Mouse (Mus musculus): ENCODE data around the gene Mapkap1. TPM values are rescaled to one million over a fixed set of nuclear protein-coding genes. Genes with fewer than 3 reads are reported as not detected.

The Mapkap1 gene
- polyA plus RNA-seq, 2 experiments = 61.1 to 110 TPM

- under 1% methylated on average over 40 of the region's 42 CpGs for WGBS
- no peak for ATAC-seq (ENCODE audit: low FRiP score, low read depth)
- H3K4me2 ChIP-seq (replicated peaks; ENCODE audit: low read depth, low read length, severe bottlenecking) = peak overlapping the region; percentile 89
- H3K27ac ChIP-seq (replicated peaks; ENCODE audit: low read depth, low read length) = peak overlapping the region; percentile 93; the same call in 1 of the 2 replicates
- H3K4me1 ChIP-seq (ENCODE audit: control insufficient read depth, insufficient read depth, low read length) = peaks cover 12% of the 10 kb centered on the region
- no peaks in the 10 kb centered on the region for H3K9me3 ChIP-seq (ENCODE audit: control insufficient read depth, low read length)
- no peak for TF ChIP-seq POLR2A (IDR thresholded peaks at IDR 0.05; ENCODE audit: borderline replicate concordance, extremely low read depth, insufficient read depth, insufficient read length)
- H3K9ac ChIP-seq (ENCODE audit: low read depth, low read length, severe bottlenecking) = peak overlapping the region; percentile 91
- peaks cover 4% of the 10 kb centered on the region; the same call in 1 of the 2 replicates for H3K27me3 ChIP-seq (ENCODE audit: control insufficient read depth, insufficient read depth, low read length)
- no peaks in the 10 kb centered on the region for H3K36me3 ChIP-seq (ENCODE audit: control insufficient read depth, insufficient read depth, low read length)
- peak overlapping the region; percentile 87 for H3K4me3 ChIP-seq (replicated peaks; ENCODE audit: low read length)
- DNase-seq (ENCODE audit: low spot score) = peak; percentile 21
Measured at GRCm38 (mm10) chr2:34370725-34371440, 35.7 kb upstream of the Mapkap1 start.

GRCm38 (mm10) chr2:34371441-34372304, 34.9 kb upstream of the Mapkap1 start:
- Histone ChIP-seq H3K4me3 (replicated peaks; ENCODE audit: low read length) (peak overlapping the region; percentile 87), H3K9ac (ENCODE audit: low read depth, low read length, severe bottlenecking) (peak overlapping the region; percentile 91), H3K9me3 (ENCODE audit: control insufficient read depth, low read length) (no peaks in the 10 kb centered on the region), H3K27ac (replicated peaks; ENCODE audit: low read depth, low read length) (peak overlapping the region; percentile 93), H3K36me3 (ENCODE audit: control insufficient read depth, insufficient read depth, low read length) (no peaks in the 10 kb centered on the region), H3K27me3 (ENCODE audit: control insufficient read depth, insufficient read depth, low read length) (peaks cover 4% of the 10 kb centered on the region; the same call in 1 of the 2 replicates), H3K4me1 (ENCODE audit: control insufficient read depth, insufficient read depth, low read length) (peaks cover 12% of the 10 kb centered on the region), H3K4me2 (replicated peaks; ENCODE audit: low read depth, low read length, severe bottlenecking) (peak overlapping the region; percentile 89)
- WGBS = under 1% methylated on average over 35 of the region's 118 CpGs
- no peak for TF ChIP-seq POLR2A (IDR thresholded peaks at IDR 0.05; ENCODE audit: borderline replicate concordance, extremely low read depth, insufficient read depth, insufficient read length)
- peak; percentile 39; the same call in 1 of the 2 replicates for ATAC-seq (ENCODE audit: low FRiP score, low read depth)
- peak; percentile 50 for DNase-seq (ENCODE audit: low spot score)

GRCm38 (mm10) chr2:34372305-34373301, 34.0 kb upstream of the Mapkap1 start, which contains the start of gene Pbx3:
Gene Pbx3, minus strand, starts transcription at chr2:34373142.
- peak within 1 kb of the TSS; percentile 93 for H3K27ac ChIP-seq (replicated peaks; ENCODE audit: low read depth, low read length)

GRCm38 (mm10) chr2:34373886-34374285, 32.7 kb upstream of the Mapkap1 start:
- no peak for DNase-seq (ENCODE audit: low spot score)
- H3K4me2 ChIP-seq (replicated peaks; ENCODE audit: low read depth, low read length, severe bottlenecking) = no peak overlapping the region
- no peak overlapping the region for H3K9ac ChIP-seq (ENCODE audit: low read depth, low read length, severe bottlenecking)
- ATAC-seq (ENCODE audit: low FRiP score, low read depth) = no peak
- peaks cover 10% of the 10 kb centered on the region for H3K4me1 ChIP-seq (ENCODE audit: control insufficient read depth, insufficient read depth, low read length)
- no peak overlapping the region for H3K4me3 ChIP-seq (replicated peaks; ENCODE audit: low read length)
- 31% methylated on average over 3 of the region's 3 CpGs for WGBS
- TF ChIP-seq POLR2A (IDR thresholded peaks at IDR 0.05; ENCODE audit: borderline replicate concordance, extremely low read depth, insufficient read depth, insufficient read length) = no peak
- no peak overlapping the region for H3K27ac ChIP-seq (replicated peaks; ENCODE audit: low read depth, low read length)
- H3K36me3 ChIP-seq (ENCODE audit: control insufficient read depth, insufficient read depth, low read length) = no peaks in the 10 kb centered on the region
- no peaks in the 10 kb centered on the region for H3K9me3 ChIP-seq (ENCODE audit: control insufficient read depth, low read length)
- H3K27me3 ChIP-seq (ENCODE audit: control insufficient read depth, insufficient read depth, low read length) = peaks cover 4% of the 10 kb centered on the region; the same call in 1 of the 2 replicates

More at GRCm38 (mm10) chr2:34372305-34373301, 34.0 kb upstream of the Mapkap1 start, which contains the start of gene Pbx3:
- Histone ChIP-seq H3K27me3 (ENCODE audit: control insufficient read depth, insufficient read depth, low read length) (peaks cover 4% of the 10 kb centered on the region; the same call in 1 of the 2 replicates), H3K9me3 (ENCODE audit: control insufficient read depth, low read length) (no peaks in the 10 kb centered on the region), H3K4me1 (ENCODE audit: control insufficient read depth, insufficient read depth, low read length) (peaks cover 12% of the 10 kb centered on the region), H3K4me2 (replicated peaks; ENCODE audit: low read depth, low read length, severe bottlenecking) (peak within 1 kb of the TSS; percentile 89), H3K9ac (ENCODE audit: low read depth, low read length, severe bottlenecking) (peak within 1 kb of the TSS; percentile 91), H3K36me3 (ENCODE audit: control insufficient read depth, insufficient read depth, low read length) (no peaks in the 10 kb centered on the region), H3K4me3 (replicated peaks; ENCODE audit: low read length) (peak within 1 kb of the TSS; percentile 87)
- ATAC-seq (ENCODE audit: low FRiP score, low read depth) = peak; percentile 92
- peak; percentile 95 for DNase-seq (ENCODE audit: low spot score)
- TF ChIP-seq POLR2A (IDR thresholded peaks at IDR 0.05; ENCODE audit: borderline replicate concordance, extremely low read depth, insufficient read depth, insufficient read length) = peak; percentile 73; the same call in 1 of the 2 replicates
- under 1% methylated on average over 67 of the region's 102 CpGs for WGBS
